ENCODE assay signal across 13 mouse cellular contexts in the genomic region with DNA sequence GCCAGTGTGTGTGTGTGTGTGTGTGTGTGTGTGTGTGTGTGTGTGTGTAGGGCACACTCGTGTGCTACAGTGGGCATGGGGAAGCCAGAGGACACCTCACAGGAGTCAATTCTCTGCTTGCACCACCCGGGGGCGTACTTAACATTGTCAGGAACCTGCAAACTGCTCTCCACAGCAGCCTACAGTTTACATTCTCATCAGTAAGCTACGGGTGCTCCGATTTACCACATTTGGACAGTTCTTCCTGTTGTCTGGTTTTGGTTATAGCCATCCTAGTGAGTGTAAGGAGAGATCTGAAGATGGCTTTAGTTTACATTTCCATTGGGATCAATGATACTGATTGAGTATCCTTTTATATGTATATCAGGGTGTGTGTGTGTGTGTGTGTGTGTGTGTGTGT. TPM values are rescaled to one million over a fixed set of nuclear protein-coding genes. Genes with fewer than 3 reads are reported as not detected.
DNase-seq lines count a peak whose midpoint lies in the region; ATAC-seq and TF ChIP-seq lines count a peak whose summit lies in the region.
"Had no signal": no experiment of that assay in that cellular context is flagged by ENCODE, and none has a peak within 500 bp of the region (broad histone marks: within the 10 kb centered on the region; RNA-seq: fewer than 3 reads in every experiment).

No protein-coding gene starts in this region.

- peak; percentile 40 for TF ChIP-seq CTCF in liver, embryonic 14.5 days (IDR thresholded peaks at IDR 0.05; ENCODE audit: low read depth)

- peak; percentile 29 to 53 for DNase-seq in cerebellum, postnatal 25 days
- no peak for DNase-seq in cerebellum, adult 11 months
- DNase-seq in 416B (ENCODE audit: low read depth) (peak; percentile 83), NIH3T3 (ENCODE audit: low read depth) (peak; percentile 60)
- peak in 1 of 3 experiments; percentile 19 for DNase-seq in liver, embryonic 14.5 days (ENCODE audit: low read depth in 3 of 3, low spot score in 3 of 3)
- DNase-seq in urinary bladder, adult 18-20 months (ENCODE audit: low spot score in 2 of 2) = no peak
- DNase-seq in spleen, postnatal 14 days (ENCODE audit: low spot score in 2 of 2) = no peak
- DNase-seq in hindbrain, embryonic 14.5 days (ENCODE audit: low spot score) = no peak
- DNase-seq: adrenal gland, adult 8-10 months; gastrocnemius, postnatal 36 days; heart, postnatal 4 days had no signal

- H3K4me2 ChIP-seq in liver, embryonic 14.5 days (ENCODE audit: low read depth) = no peak overlapping the region
- no peak overlapping the region for H3K4me2 ChIP-seq in hindbrain, embryonic 14.5 days (replicated peaks)
- H3K4me2 ChIP-seq: lung, embryonic 15.5 days had no signal

- 34% methylated on average over 5 of the region's 5 CpGs for WGBS in liver, embryonic 14.5 days (ENCODE audit: insufficient replicate concordance)
- 77% methylated on average over 5 of the region's 5 CpGs for WGBS in hindbrain, embryonic 14.5 days

- no peaks in the 10 kb centered on the region for H3K9me3 ChIP-seq in liver, embryonic 14.5 days (ENCODE audit: control insufficient read depth, low read length)
- H3K9me3 ChIP-seq in hindbrain, embryonic 14.5 days (ENCODE audit: control insufficient read depth, low read length) = no peaks in the 10 kb centered on the region
- H3K9me3 ChIP-seq: forebrain, embryonic 10.5 days; lung, embryonic 15.5 days had no signal

- ATAC-seq in liver, embryonic 14.5 days (ENCODE audit: insufficient read depth) = 0 out of 2 replicates have a peak, but pooled peaks have one; percentile 28
- ATAC-seq in hindbrain, embryonic 14.5 days (ENCODE audit: low FRiP score) = no peak

- H3K9ac ChIP-seq in liver, embryonic 14.5 days (replicated peaks) = no peak overlapping the region
- H3K9ac ChIP-seq in hindbrain, embryonic 14.5 days = no peak overlapping the region
- H3K9ac ChIP-seq: lung, embryonic 15.5 days had no signal

- no peak overlapping the region for H3K27ac ChIP-seq in liver, embryonic 14.5 days
- no peak overlapping the region for H3K27ac ChIP-seq in hindbrain, embryonic 14.5 days
- H3K27ac ChIP-seq: forebrain, embryonic 10.5 days; lung, embryonic 15.5 days had no signal

- H3K4me3 ChIP-seq in liver, embryonic 14.5 days (ENCODE audit: insufficient read depth in 1 of 2, low read depth in 2 of 2, low read length in 2 of 2) = no peak overlapping the region
- H3K4me3 ChIP-seq in hindbrain, embryonic 14.5 days (replicated peaks; ENCODE audit: low read length) = no peak overlapping the region
- H3K4me3 ChIP-seq: forebrain, embryonic 10.5 days; lung, embryonic 15.5 days had no signal

- no peaks in the 10 kb centered on the region for H3K36me3 ChIP-seq in liver, embryonic 14.5 days (replicated peaks; ENCODE audit: control insufficient read depth, insufficient read depth, low read depth)
- no peaks in the 10 kb centered on the region for H3K36me3 ChIP-seq in hindbrain, embryonic 14.5 days (replicated peaks; ENCODE audit: control insufficient read depth, insufficient read depth)
- H3K36me3 ChIP-seq: forebrain, embryonic 10.5 days; lung, embryonic 15.5 days had no signal

- no peak for TF ChIP-seq EP300 in liver, embryonic 14.5 days (IDR thresholded peaks at IDR 0.05; ENCODE audit: low read depth)

- no peaks in the 10 kb centered on the region for H3K27me3 ChIP-seq in liver, embryonic 14.5 days (ENCODE audit: control insufficient read depth, insufficient read depth, low read length)
- no peaks in the 10 kb centered on the region for H3K27me3 ChIP-seq in hindbrain, embryonic 14.5 days (ENCODE audit: control insufficient read depth, insufficient read depth, low read length)

- peaks cover 3 to 5% of the 10 kb centered on the region in 2 experiments; a peak in 3 of 4 replicates for H3K4me1 ChIP-seq in liver, embryonic 14.5 days (replicated peaks; ENCODE audit: control insufficient read depth in 2 of 2, insufficient read depth in 2 of 2, low read length in 1 of 2)
- no peaks in the 10 kb centered on the region; the same call in 1 of the 2 replicates for H3K4me1 ChIP-seq in hindbrain, embryonic 14.5 days (replicated peaks; ENCODE audit: control insufficient read depth, insufficient read depth, low read length)

RNA-seq across cellular contexts. Expression of gene Armc2, which starts 11.3 kb away (rescaled TPM):
- 0.10 and 0.12 TPM in 2 replicates for polyA plus RNA-seq in liver, embryonic 14.5 days (2012; rRNA removed)
- polyA plus RNA-seq in liver, embryonic 14.5 days (2014; fragmentation: Nextera tagmentation; extraction: Ambion mirVana) = 0.08 TPM in 1 of 2 replicates, not detected in the other
- polyA plus RNA-seq in hindbrain, embryonic 14.5 days (2014; fragmentation: Nextera tagmentation; extraction: Ambion mirVana) = 12.4 and 12.7 TPM in 2 replicates

Comparison
In these comparisons a context has a peak if more than half of its experiments do, and no peak if none do; other contexts are left out.
1. DNase-seq: peak in cerebellum, postnatal 25 days (2 of 2), 416B (single experiment) and NIH3T3 (single experiment); none in cerebellum, adult 11 months (single experiment), urinary bladder, adult 18-20 months (0 of 2), spleen, postnatal 14 days (0 of 2) and hindbrain, embryonic 14.5 days (single experiment).
2. RNA of gene Armc2, which starts 11.3 kb away (polyA plus RNA-seq): 12.4 to 12.7 TPM in hindbrain, embryonic 14.5 days; 0.08 to 0.12 TPM in liver, embryonic 14.5 days; every median in the first group is over 10 times any median in the second.